Mouse (Mus musculus) MEL (cell line): Measurements from ENCODE around the gene Cdh23. TPM values are rescaled to one million over a fixed set of nuclear protein-coding genes. Genes with fewer than 3 reads are reported as not detected.

Experiments
- DNase-seq: peaks from one replicate; pipeline ENCODE4 v3.0.0; 2011; ENCODE audit warnings: low read depth, low spot score
- H3K27ac ChIP-seq: 2 replicates; pipeline ENCODE4 v1.5.1; 2012; ENCODE audit warnings: low read depth, mild to moderate bottlenecking, control low read depth, low read length, moderate library complexity; ENCODE audit not compliant: control insufficient read depth
- H3K27me3 ChIP-seq, 2 experiments: fragments of 150-350 bp in 1 of 2; sonication (generic) in 1 of 2; 2 replicates each; pipeline ENCODE4 v1.6.1; 2012; ENCODE audit warnings: low read length in 2 of 2, mild to moderate bottlenecking in 2 of 2, improper control_type of control experiment in 1 of 2, moderate library complexity in 1 of 2; ENCODE audit not compliant: insufficient read depth in 2 of 2, control insufficient read depth in 1 of 2
- H3K36me3 ChIP-seq, 2 experiments: 2 replicates each; pipeline ENCODE4 v1.6.1; 2012 to 2014; ENCODE audit warnings: low read length in 2 of 2, improper control_type of control experiment in 1 of 2, inconsistent platforms in 1 of 2, mild to moderate bottlenecking in 1 of 2; ENCODE audit not compliant: insufficient read depth in 2 of 2, control insufficient read depth in 1 of 2
- H3K4me1 ChIP-seq, 2 experiments: fragments of 150-350 bp in 1 of 2; sonication (generic) in 1 of 2; 2 replicates each; pipeline ENCODE4 v1.6.1; 2012; ENCODE audit warnings: low read length in 2 of 2, improper control_type of control experiment in 1 of 2, mild to moderate bottlenecking in 1 of 2; ENCODE audit not compliant: insufficient read depth in 2 of 2, control insufficient read depth in 1 of 2
- H3K4me3 ChIP-seq, 2 experiments: fragments of 150-350 bp in 1 of 2; sonication (generic) in 1 of 2; 2 replicates each; pipeline ENCODE4 v1.5.1; 2012; ENCODE audit warnings: low read depth in 2 of 2, low read length in 2 of 2, mild to moderate bottlenecking in 2 of 2, moderate library complexity in 2 of 2, control low read depth in 1 of 2, improper control_type of control experiment in 1 of 2; ENCODE audit not compliant: control insufficient read depth in 1 of 2, insufficient read depth in 1 of 2
- H3K79me2 ChIP-seq: 2 replicates; pipeline ENCODE4 v1.6.1; 2012; ENCODE audit warnings: mild to moderate bottlenecking, low read length, moderate library complexity; ENCODE audit not compliant: control insufficient read depth, poor library complexity, insufficient read depth
- H3K9ac ChIP-seq: 2 replicates; pipeline ENCODE4 v1.6.1; 2012; ENCODE audit warnings: low read depth, mild to moderate bottlenecking, control low read depth, low read length, moderate library complexity; ENCODE audit not compliant: control insufficient read depth, poor library complexity, severe bottlenecking
- H3K9me3 ChIP-seq: fragments of 150-350 bp; sonication (generic); replicated peaks from 2 replicates; pipeline ENCODE4 v1.6.1; 2012; ENCODE audit warnings: mild to moderate bottlenecking, low read length, improper control_type of control experiment, moderate library complexity; ENCODE audit not compliant: insufficient read depth
- CHD1 ChIP-seq: IDR thresholded peaks from 2 replicates; pipeline ENCODE4 v1.6.1; 2012; ENCODE audit warnings: low read depth, mild to moderate bottlenecking, inconsistent platforms, low read length, improper control_type of control experiment
- CHD2 ChIP-seq: IDR thresholded peaks from 2 replicates; pipeline ENCODE4 v1.6.1; 2011; ENCODE audit warnings: low read length, improper control_type of control experiment
- E2F4 ChIP-seq: IDR thresholded peaks from 2 replicates; pipeline ENCODE4 v1.6.1; 2011; ENCODE audit warnings: low read depth, low read length, improper control_type of control experiment, borderline replicate concordance
- ELF1 ChIP-seq: IDR thresholded peaks from 2 replicates; pipeline ENCODE4 v1.6.1; 2014; ENCODE audit warnings: low read depth, mild to moderate bottlenecking, inconsistent platforms, low read length, improper control_type of control experiment, moderate library complexity
- EP300 ChIP-seq, 2 experiments: IDR thresholded peaks; 2 replicates each; pipeline ENCODE4 v1.6.1; 2011; ENCODE audit warnings: improper control_type of control experiment in 2 of 2, low read length in 2 of 2, low read depth in 1 of 2, mild to moderate bottlenecking in 1 of 2
- ETS1 ChIP-seq: IDR thresholded peaks from 2 replicates; pipeline ENCODE4 v1.6.1; 2012; ENCODE audit warnings: low read depth, mild to moderate bottlenecking, inconsistent platforms, low read length, improper control_type of control experiment, moderate library complexity
- HCFC1 ChIP-seq: IDR thresholded peaks from 2 replicates; pipeline ENCODE4 v1.6.1; 2012; ENCODE audit warnings: low read depth, mild to moderate bottlenecking, inconsistent platforms, low read length, improper control_type of control experiment, moderate library complexity
- JUND ChIP-seq: IDR thresholded peaks from 2 replicates; pipeline ENCODE4 v1.6.1; 2011; ENCODE audit warnings: low read depth, mild to moderate bottlenecking, improper control_type of control experiment, low read length
- KAT2A ChIP-seq: conservative IDR thresholded peaks from 2 replicates; pipeline ENCODE4 v1.6.1; 2012; ENCODE audit warnings: low read depth, low read length, improper control_type of control experiment, inconsistent platforms
- MAX ChIP-seq: IDR thresholded peaks from 2 replicates; pipeline ENCODE4 v1.6.1; 2011; ENCODE audit warnings: low read length, improper control_type of control experiment
- MEF2A ChIP-seq: IDR thresholded peaks from 2 replicates; pipeline ENCODE4 v1.6.1; 2014; ENCODE audit warnings: low read depth, mild to moderate bottlenecking, inconsistent platforms, low read length, improper control_type of control experiment; ENCODE audit not compliant: poor library complexity, insufficient replicate concordance, severe bottlenecking; ENCODE audit errors: extremely low read depth
- MXI1 ChIP-seq: IDR thresholded peaks from 2 replicates; pipeline ENCODE4 v1.6.1; 2011; ENCODE audit warnings: mild to moderate bottlenecking, low read depth, low read length, improper control_type of control experiment
- MYB ChIP-seq: IDR thresholded peaks from 2 replicates; pipeline ENCODE4 v1.6.1; 2011; ENCODE audit warnings: mild to moderate bottlenecking, low read depth, low read length, improper control_type of control experiment
- NELFE ChIP-seq: IDR thresholded peaks from 2 replicates; pipeline ENCODE4 v1.6.1; 2011; ENCODE audit warnings: low read depth, low read length, improper control_type of control experiment
- NRF1 ChIP-seq: IDR thresholded peaks from 2 replicates; pipeline ENCODE4 v1.6.1; 2014; ENCODE audit warnings: low read depth, mild to moderate bottlenecking, inconsistent platforms, low read length, improper control_type of control experiment, moderate library complexity; ENCODE audit not compliant: poor library complexity, insufficient read depth, severe bottlenecking
- POLR2A ChIP-seq, 2 experiments: IDR thresholded peaks; 2 replicates each; pipeline ENCODE4 v1.6.1; 2011 to 2012; ENCODE audit warnings: low read length in 2 of 2, mild to moderate bottlenecking in 2 of 2, control low read depth in 1 of 2, improper control_type of control experiment in 1 of 2, low read depth in 1 of 2, moderate library complexity in 1 of 2; ENCODE audit not compliant: control insufficient read depth in 1 of 2, insufficient read depth in 1 of 2, poor library complexity in 1 of 2
- POLR2AphosphoS2 ChIP-seq: IDR thresholded peaks from 2 replicates; pipeline ENCODE4 v1.6.1; 2011; ENCODE audit warnings: low read length, improper control_type of control experiment
- POLR2AphosphoS5 ChIP-seq: IDR thresholded peaks from 2 replicates; pipeline ENCODE4 v1.6.1; 2012; ENCODE audit warnings: low read depth, borderline replicate concordance, mild to moderate bottlenecking, inconsistent platforms, low read length, moderate library complexity, mixed read lengths
- RAD21 ChIP-seq: IDR thresholded peaks from 2 replicates; pipeline ENCODE4 v1.6.1; 2011; ENCODE audit warnings: mild to moderate bottlenecking, low read depth, low read length, improper control_type of control experiment
- RCOR1 ChIP-seq: IDR thresholded peaks from 2 replicates; pipeline ENCODE4 v1.6.1; 2012; ENCODE audit warnings: low read depth, mild to moderate bottlenecking, inconsistent platforms, low read length, improper control_type of control experiment
- TAL1 ChIP-seq: IDR thresholded peaks from 2 replicates; pipeline ENCODE4 v1.6.1; 2012; ENCODE audit warnings: mild to moderate bottlenecking, inconsistent platforms, low read length, moderate library complexity, mixed read lengths
- TBP ChIP-seq: IDR thresholded peaks from 2 replicates; pipeline ENCODE4 v1.8.0; 2011; ENCODE audit warnings: low read depth, low read length, improper control_type of control experiment
- TCF12 ChIP-seq: IDR thresholded peaks from 2 replicates; pipeline ENCODE4 v1.6.1; 2014; ENCODE audit warnings: low read depth, mild to moderate bottlenecking, inconsistent platforms, low read length, improper control_type of control experiment, moderate library complexity
- USF1 ChIP-seq: IDR thresholded peaks from 2 replicates; pipeline ENCODE4 v1.6.1; 2014; ENCODE audit warnings: low read depth, mild to moderate bottlenecking, inconsistent platforms, low read length, improper control_type of control experiment, moderate library complexity
- ZMIZ1 ChIP-seq: IDR thresholded peaks from 2 replicates; pipeline ENCODE4 v1.6.1; 2012; ENCODE audit warnings: low read depth, mild to moderate bottlenecking, inconsistent platforms, low read length, improper control_type of control experiment, moderate library complexity
- ZNF384 ChIP-seq: IDR thresholded peaks from 2 replicates; pipeline ENCODE4 v1.6.1; 2012; ENCODE audit warnings: low read depth, mild to moderate bottlenecking, inconsistent platforms, low read length, improper control_type of control experiment
- polyA plus RNA-seq, 2 experiments: library from polyadenylated mRNA; stranded (reverse) in 1 of 2; unstranded in 1 of 2; fragments of >175 nt in 1 of 2; fragments of >200 nt in 1 of 2; gene quantifications; 2 replicates each; pipeline versions ENCODE4 v1.2.1 to v1.2.4; 2012; ENCODE audit warnings: low replicate concordance in 2 of 2, low read depth in 1 of 2; ENCODE audit not compliant: insufficient read length in 2 of 2, insufficient read depth in 1 of 2, missing spikeins in 1 of 2
- total RNA-seq: library from RNA; depleted of rRNA; stranded (reverse); fragments of 300-350 nt; gene quantifications from 2 replicates; pipeline ENCODE4 v1.2.3, GENCODE M21; 2012

The Cdh23 gene
- total and polyA plus RNA-seq, 3 experiments: 0.04 TPM; not detected in 2

DNA sequence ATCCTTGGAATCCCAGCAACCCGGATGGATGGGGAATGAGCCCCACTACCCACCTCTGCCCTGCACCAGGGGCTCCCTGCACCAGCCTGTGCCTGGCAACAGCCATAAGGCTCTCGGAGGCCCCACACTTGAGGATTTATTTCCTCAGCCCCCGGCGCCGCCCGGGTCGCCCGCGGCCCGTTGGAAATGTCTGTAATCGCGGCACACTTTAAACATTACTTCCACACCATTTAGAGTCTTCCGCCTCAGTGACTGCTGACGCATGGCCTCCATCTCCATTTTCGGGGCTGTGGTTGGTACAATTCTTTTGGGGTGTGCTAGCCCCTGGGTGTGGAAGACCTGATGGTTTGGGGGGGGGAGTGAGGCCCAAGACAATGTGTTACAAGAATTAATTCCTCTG is 113.3 kb downstream of the Cdh23 start:
- H3K27me3 ChIP-seq: no peaks in the 10 kb centered on the region
- H3K4me1 ChIP-seq: peaks cover 0 to 3% of the 10 kb centered on the region in 2 experiments; a peak in 3 of 4 replicates
- H3K79me2 ChIP-seq: no peaks in the 10 kb centered on the region

DNA sequence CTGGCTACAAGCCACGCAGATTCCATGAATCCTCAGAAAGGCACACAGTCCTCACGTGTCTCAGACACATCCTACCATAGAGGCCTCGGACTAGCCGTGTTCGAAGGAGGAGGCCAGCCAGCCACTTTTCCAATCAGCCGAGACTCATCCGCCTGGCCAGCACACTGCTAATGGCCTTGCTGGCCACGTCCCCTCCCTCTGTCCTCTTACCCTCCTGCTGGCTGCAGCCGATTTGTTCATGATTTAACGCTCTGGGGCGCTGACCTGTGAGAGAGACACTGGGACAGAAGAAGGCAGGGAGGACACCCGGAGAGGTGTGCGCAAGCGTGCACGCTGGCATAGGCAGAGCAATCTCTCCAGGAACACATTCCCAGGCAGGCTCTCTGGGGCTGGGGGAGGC is 115.6 kb downstream of the Cdh23 start:
- no peaks in the 10 kb centered on the region for H3K36me3 ChIP-seq
- H3K9me3 ChIP-seq: no peaks in the 10 kb centered on the region
- H3K4me1 ChIP-seq: peaks cover 0 to 12% of the 10 kb centered on the region in 2 experiments; a peak in 3 of 4 replicates
- H3K4me3 ChIP-seq: no peak overlapping the region
- no peak overlapping the region for H3K9ac ChIP-seq
- no peaks in the 10 kb centered on the region for H3K27me3 ChIP-seq
- no peaks in the 10 kb centered on the region for H3K79me2 ChIP-seq
- DNase-seq: no peak
- no peak overlapping the region for H3K27ac ChIP-seq
- TF ChIP-seq TCF12 (no peak), MYB (no peak), E2F4 (no peak), RCOR1 (no peak), HCFC1 (no peak), RAD21 (no peak), TBP (no peak), KAT2A (no peak), MXI1 (no peak), JUND (no peak), ELF1 (no peak), EP300 (IDR thresholded peaks at IDR 0.05; ENCODE audit: low read depth in 1 of 2, low read length in 2 of 2) (no peak), MAX (no peak), ETS1 (no peak), MEF2A (no peak)

More for the DNA sequence above, 113.3 kb downstream of the Cdh23 start:
- H3K27ac ChIP-seq: no peak overlapping the region
- H3K9ac ChIP-seq: no peak overlapping the region
- no peak for DNase-seq
- H3K36me3 ChIP-seq: no peaks in the 10 kb centered on the region
- H3K4me3 ChIP-seq: no peak overlapping the region
- H3K9me3 ChIP-seq: no peaks in the 10 kb centered on the region
- TF ChIP-seq JUND (no peak), MAX (no peak), ELF1 (no peak), TBP (no peak), RAD21 (no peak), ZNF384 (no peak), USF1 (no peak), POLR2AphosphoS5 (no peak), NELFE (no peak), ZMIZ1 (no peak), POLR2AphosphoS2 (no peak), CHD1 (no peak), HCFC1 (no peak), MXI1 (no peak), POLR2A (IDR thresholded peaks at IDR 0.05; ENCODE audit: control insufficient read depth in 1 of 2, insufficient read depth in 1 of 2, low read depth in 1 of 2, low read length in 2 of 2, poor library complexity in 1 of 2) (no peak), MYB (no peak), TAL1 (no peak), CHD2 (no peak), KAT2A (no peak), NRF1 (no peak)
- TF ChIP-seq, all 39 proteins: peak for 0
